ENCODE assay signal across 8 mouse cellular contexts in genomic region chrX:106171853-106172154, GRCm38 (mm10). TPM values are rescaled to one million over a fixed set of nuclear protein-coding genes. Genes with fewer than 3 reads are reported as not detected.
DNase-seq lines count a peak whose midpoint lies in the region; ATAC-seq and TF ChIP-seq lines count a peak whose summit lies in the region.

No protein-coding gene starts in this region.

- no peak for TF ChIP-seq CTCF in CH12.LX (conservative IDR thresholded peaks at IDR 0.05 in 1 of 2, IDR thresholded peaks at IDR 0.05 in 1 of 2; ENCODE audit: low read depth in 2 of 2, low read length in 2 of 2)

- ATAC-seq in hindbrain, embryonic 16.5 days, result 0 out of 2 replicates have a peak, but pooled peaks have one; percentile 37
- peak; percentile 59 for ATAC-seq in midbrain, embryonic 12.5 days (ENCODE audit: low FRiP score, low read depth)

- dilution Hi-C loops in CH12.LX (cut with MboI; ENCODE audit: extremely low pct_ligation_motif_present, extremely low pct_unique_long_range_greater_than_20kb, low sequenced_read_pairs), result no loop called here

- H3K36me3 ChIP-seq in CH12.LX (replicated peaks in 1 of 2; ENCODE audit: control insufficient read depth in 1 of 2, insufficient read depth in 1 of 2, low read length in 1 of 2), result no peaks in the 10 kb centered on the region
- no peaks in the 10 kb centered on the region for H3K36me3 ChIP-seq in hindbrain, embryonic 16.5 days (ENCODE audit: control insufficient read depth, insufficient read depth, low read length)
- H3K36me3 ChIP-seq in midbrain, embryonic 12.5 days, result no peaks in the 10 kb centered on the region

- H3K4me2 ChIP-seq in CH12.LX (ENCODE audit: insufficient read depth, low read depth, poor library complexity, severe bottlenecking), result peak overlapping the region; percentile 8
- peak overlapping the region; percentile 55 for H3K4me2 ChIP-seq in hindbrain, embryonic 16.5 days (ENCODE audit: low read length)
- peak overlapping the region; percentile 48 for H3K4me2 ChIP-seq in midbrain, embryonic 12.5 days (replicated peaks)

- no peak overlapping the region for H3K4me3 ChIP-seq in CH12.LX (replicated peaks in 1 of 3; ENCODE audit: low read depth in 2 of 3, low read length in 2 of 3, poor library complexity in 1 of 3)
- peak overlapping the region; percentile 34; the same call in 1 of the 2 replicates for H3K4me3 ChIP-seq in hindbrain, embryonic 16.5 days (ENCODE audit: low read length)
- H3K4me3 ChIP-seq in midbrain, embryonic 12.5 days, result peak overlapping the region; percentile 32; the same call in 1 of the 2 replicates

- no peaks in the 10 kb centered on the region for H3K79me2 ChIP-seq in CH12.LX (replicated peaks; ENCODE audit: control insufficient read depth, extremely low read depth, insufficient read depth, poor library complexity, severe bottlenecking)

- no peak for TF ChIP-seq RAD21 in CH12.LX (IDR thresholded peaks at IDR 0.05; ENCODE audit: low read depth, low read length)

- TF ChIP-seq POLR2A in CH12.LX (IDR thresholded peaks at IDR 0.05; ENCODE audit: low read depth, low read length), result no peak

- H3K27me3 ChIP-seq in CH12.LX (replicated peaks), result no peaks in the 10 kb centered on the region
- H3K27me3 ChIP-seq in hindbrain, embryonic 16.5 days (replicated peaks; ENCODE audit: control insufficient read depth, insufficient read depth, low read length), result no peaks in the 10 kb centered on the region
- no peaks in the 10 kb centered on the region; the same call in 1 of the 2 replicates for H3K27me3 ChIP-seq in midbrain, embryonic 12.5 days

- no peaks in the 10 kb centered on the region for H3K9me3 ChIP-seq in CH12.LX (replicated peaks; ENCODE audit: low read length)
- no peaks in the 10 kb centered on the region for H3K9me3 ChIP-seq in hindbrain, embryonic 16.5 days (ENCODE audit: control insufficient read depth, low read length)
- no peaks in the 10 kb centered on the region for H3K9me3 ChIP-seq in midbrain, embryonic 12.5 days

- in situ Hi-C loops in CH12.LX (cut with MboI; ENCODE audit: low pct_ligation_motif_present, low pct_unique_long_range_greater_than_20kb, low sequenced_read_pairs), result no loop called here

- 72% methylated on average over 4 of the region's 6 CpGs for WGBS in hindbrain, embryonic 16.5 days
- WGBS in midbrain, embryonic 12.5 days, result 54% methylated on average over 5 of the region's 6 CpGs

- TF ChIP-seq EP300 in CH12.LX (IDR thresholded peaks at IDR 0.05; ENCODE audit: low read length), result no peak

- no peak overlapping the region for H3K9ac ChIP-seq in CH12.LX (ENCODE audit: insufficient read depth, low read depth)
- no peak overlapping the region for H3K9ac ChIP-seq in hindbrain, embryonic 16.5 days (ENCODE audit: low read depth, low read length)
- no peak overlapping the region for H3K9ac ChIP-seq in midbrain, embryonic 12.5 days (replicated peaks)

- no peaks in the 10 kb centered on the region for H3K4me1 ChIP-seq in CH12.LX (ENCODE audit: control insufficient read depth in 1 of 2, insufficient read depth in 2 of 2)
- no peaks in the 10 kb centered on the region for H3K4me1 ChIP-seq in hindbrain, embryonic 16.5 days (ENCODE audit: control insufficient read depth, insufficient read depth, low read depth, low read length)
- H3K4me1 ChIP-seq in midbrain, embryonic 12.5 days, result no peaks in the 10 kb centered on the region

- H3K27ac ChIP-seq in CH12.LX (ENCODE audit: insufficient read depth, low read depth), result no peak overlapping the region
- no peak overlapping the region for H3K27ac ChIP-seq in hindbrain, embryonic 16.5 days (ENCODE audit: low read depth, low read length)
- H3K27ac ChIP-seq in midbrain, embryonic 12.5 days (replicated peaks), result no peak overlapping the region

- DNase-seq in CD4-positive, CD25-positive, alpha-beta regulatory T cell, adult 2 months (ENCODE audit: low read depth, low spot score), result peak; percentile 43
- no peak for DNase-seq in CH12.LX (ENCODE audit: extremely low read depth)
- no peak for DNase-seq in layer of hippocampus, postnatal 14 days (ENCODE audit: low spot score in 2 of 2)
- no peak for DNase-seq in right cerebral cortex, adult 18-20 months
- no peak for DNase-seq in cerebellum, postnatal 10 days
- no peak for DNase-seq in cerebellum, postnatal 25 days

TF ChIP-seq in CH12.LX, 34 proteins besides CTCF, POLR2A, EP300 and RAD21:
- TF ChIP-seq TBP (conservative IDR thresholded peaks at IDR 0.05; ENCODE audit: low read depth, low read length) (no peak), GABPA (IDR thresholded peaks at IDR 0.05; ENCODE audit: insufficient replicate concordance, low read depth, low read length) (no peak), JUND (conservative IDR thresholded peaks at IDR 0.05; ENCODE audit: low read depth, low read length) (no peak), USF1 (IDR thresholded peaks at IDR 0.05; ENCODE audit: low read depth, low read length) (no peak), ETS1 (conservative IDR thresholded peaks at IDR 0.05; ENCODE audit: low read depth, low read length) (no peak), MYC (IDR thresholded peaks at IDR 0.05; ENCODE audit: low read depth, low read length) (no peak), BHLHE40 (IDR thresholded peaks at IDR 0.05; ENCODE audit: low read depth, low read length) (no peak)
TF ChIP-seq in CH12.LX: peak in this region for 0.

RNA-seq across cellular contexts. Expression of gene Pgk1, which starts 15.1 kb away (rescaled TPM):
- 655 and 1,096 TPM in 2 replicates for total RNA-seq in CH12.LX (2012; rRNA removed)
- 1,645 and 1,646 TPM in 2 replicates for total RNA-seq in CH12.LX (2014; rRNA removed)
- polyA plus RNA-seq in CH12.LX (2012; ENCODE audit: insufficient read length, low read depth), result 575 and 679 TPM in 2 replicates
- 297 and 306 TPM in 2 replicates for polyA plus RNA-seq in hindbrain, embryonic 16.5 days (2015; fragmentation: Nextera tagmentation; extraction: Ambion mirVana)
- 290 and 294 TPM in 2 replicates for polyA plus RNA-seq in midbrain, embryonic 12.5 days (2016; fragmentation: Nextera tagmentation; extraction: Ambion mirVana)
- 100 to 1,000 TPM; 416 to 450 TPM for total RNA-seq in layer of hippocampus, postnatal 14 days (2021)

RNA-seq across cellular contexts. Expression of gene Tlr13, which starts 28.8 kb away (rescaled TPM):
- total RNA-seq in CH12.LX (2012; rRNA removed) (not detected in 2 replicates), CH12.LX (2014; rRNA removed) (not detected in 2 replicates)
- 0.08 TPM in 1 of 2 replicates, not detected in the other for polyA plus RNA-seq in CH12.LX (2012; ENCODE audit: insufficient read length, low read depth)
- polyA plus RNA-seq in hindbrain, embryonic 16.5 days (2015; fragmentation: Nextera tagmentation; extraction: Ambion mirVana), result 0.21 and 0.51 TPM in 2 replicates
- polyA plus RNA-seq in midbrain, embryonic 12.5 days (2016; fragmentation: Nextera tagmentation; extraction: Ambion mirVana), result 0.21 and 0.28 TPM in 2 replicates
- total RNA-seq in layer of hippocampus, postnatal 14 days (2021), result 1 to 10 TPM; 1.2 to 2.0 TPM

RNA-seq across cellular contexts. Expression of gene Taf9b, which starts 49.2 kb away (rescaled TPM):
- 1.7 and 3.1 TPM in 2 replicates for total RNA-seq in CH12.LX (2012; rRNA removed)
- 6.8 and 7.6 TPM in 2 replicates for total RNA-seq in CH12.LX (2014; rRNA removed)
- polyA plus RNA-seq in CH12.LX (2012; ENCODE audit: insufficient read length, low read depth), result 3.8 and 4.3 TPM in 2 replicates
- polyA plus RNA-seq in hindbrain, embryonic 16.5 days (2015; fragmentation: Nextera tagmentation; extraction: Ambion mirVana), result 20.9 and 22.0 TPM in 2 replicates
- 12.4 and 14.2 TPM in 2 replicates for polyA plus RNA-seq in midbrain, embryonic 12.5 days (2016; fragmentation: Nextera tagmentation; extraction: Ambion mirVana)
- total RNA-seq in layer of hippocampus, postnatal 14 days (2021), result 10 to 100 TPM; 24.8 to 29.9 TPM

Comparison
In these comparisons a context has a peak if more than half of its experiments do, and no peak if none do; other contexts are left out.
1. H3K4me3 ChIP-seq: peak in hindbrain, embryonic 16.5 days (single experiment) and midbrain, embryonic 12.5 days (single experiment); none in CH12.LX (0 of 3).
2. Peak in every context shown above with its lines, with median percentiles within 50 percentile points of each other: H3K4me2 ChIP-seq.